Mouse (Mus musculus): ENCODE results near the gene Gm44502.

DNA sequence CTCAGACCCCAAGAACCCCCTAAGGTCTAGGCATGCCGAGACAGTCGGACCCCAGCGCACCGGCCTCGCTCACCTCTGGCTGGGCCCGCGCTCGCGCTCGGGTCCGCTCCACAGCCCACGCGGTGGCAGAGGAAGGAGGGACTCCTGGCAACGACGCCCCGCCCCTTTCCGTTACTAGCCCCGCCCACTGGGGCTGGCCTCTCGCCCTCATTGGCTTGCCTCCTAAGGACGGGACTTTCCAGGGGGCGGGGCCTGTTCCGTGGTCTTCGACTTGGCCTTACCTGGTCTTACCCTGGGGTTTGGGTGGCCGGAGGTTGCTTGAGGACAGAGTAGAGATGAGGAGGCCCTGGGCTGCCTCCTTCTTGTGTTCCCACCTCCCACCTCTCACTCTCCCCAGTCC, 19.4 kb downstream of the Gm44502 start, which contains the start of gene Syce3:
- TF ChIP-seq POLR2A (IDR thresholded peaks at IDR 0.05; ENCODE audit: borderline replicate concordance, extremely low read depth, low read depth, low read length) (no peak), CTCF (IDR thresholded peaks at IDR 0.05; ENCODE audit: insufficient read depth, low read length) (no peak)
